Mouse (Mus musculus) neutrophil, adult 5-6 weeks (primary cell): ENCODE results near the gene Gpatch8. TPM values are rescaled to one million over a fixed set of nuclear protein-coding genes. Genes with fewer than 3 reads are reported as not detected.
A peak's percentile ranks its signal among the peaks of the same experiment; 100 is the strongest.

Experiments used
- ATAC-seq: fragments of 151-379, 151-347 bp; 2 replicates; pipeline ENCODE4 v1.8.0; 2017; ENCODE audit warnings: mild to moderate bottlenecking, moderate TSS enrichment; ENCODE audit not compliant: insufficient number of reproducible peaks, poor library complexity, low FRiP score, severe bottlenecking; ENCODE audit errors: extremely low read depth
- total RNA-seq: library from RNA; stranded (forward); fragments of 200-1000 nt; gene quantifications from 2 replicates; pipeline ENCODE4 v1.2.3, GENCODE M21; 2017

Gpatch8 gene
- total RNA-seq, 1 experiment from 2014 or later = 56.9 TPM

DNA sequence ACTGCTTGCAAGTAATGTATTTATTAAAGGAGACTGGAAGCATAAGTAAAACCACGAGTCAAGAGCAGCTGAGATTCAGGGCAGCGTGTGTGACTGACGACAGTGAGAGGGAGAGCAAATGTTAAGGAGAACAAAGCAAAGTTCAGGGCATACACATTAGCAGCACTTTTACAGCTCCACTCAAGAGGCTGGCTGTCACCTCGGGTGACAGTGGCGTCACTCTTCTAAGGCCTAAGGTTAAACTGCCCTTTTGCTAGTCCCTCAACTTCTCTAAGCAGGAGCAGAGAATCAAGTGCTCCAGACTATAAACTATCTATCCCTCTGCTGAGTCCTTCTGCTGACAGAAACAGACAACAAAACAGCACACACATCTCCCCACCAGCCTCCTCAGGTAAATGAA is 24.8 kb downstream of the Gpatch8 start:
- ATAC-seq = no peak

DNA sequence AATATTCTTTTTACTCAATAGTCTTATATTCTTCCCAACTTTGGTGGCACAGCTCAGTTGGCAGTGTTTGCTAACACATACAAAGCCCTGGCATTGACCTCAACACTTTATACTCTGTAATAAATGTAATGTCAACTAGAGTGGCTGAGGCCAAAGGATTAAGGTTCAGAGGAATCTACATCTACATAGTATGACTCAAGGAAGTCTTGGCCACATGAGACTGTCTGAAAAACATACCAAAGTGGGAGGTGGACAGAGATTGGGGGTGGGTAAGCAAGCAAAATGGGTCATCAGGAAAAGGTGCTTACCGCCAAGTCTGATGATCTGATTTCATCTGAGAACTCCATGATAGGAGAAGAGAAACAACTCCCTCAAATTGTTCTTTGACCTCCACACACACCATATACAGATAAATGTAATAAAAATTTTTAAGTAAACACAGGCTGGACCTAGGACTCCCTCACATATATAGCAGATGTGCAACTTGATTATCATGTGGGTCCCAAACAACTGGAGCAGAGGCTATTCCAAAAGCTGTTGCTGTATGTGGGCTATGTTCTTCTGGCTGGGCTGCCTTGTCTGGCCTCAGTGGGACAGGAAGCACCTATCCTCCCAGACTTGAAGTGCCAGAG is 41.3 kb downstream of the Gpatch8 start:
- no peak for ATAC-seq

DNA sequence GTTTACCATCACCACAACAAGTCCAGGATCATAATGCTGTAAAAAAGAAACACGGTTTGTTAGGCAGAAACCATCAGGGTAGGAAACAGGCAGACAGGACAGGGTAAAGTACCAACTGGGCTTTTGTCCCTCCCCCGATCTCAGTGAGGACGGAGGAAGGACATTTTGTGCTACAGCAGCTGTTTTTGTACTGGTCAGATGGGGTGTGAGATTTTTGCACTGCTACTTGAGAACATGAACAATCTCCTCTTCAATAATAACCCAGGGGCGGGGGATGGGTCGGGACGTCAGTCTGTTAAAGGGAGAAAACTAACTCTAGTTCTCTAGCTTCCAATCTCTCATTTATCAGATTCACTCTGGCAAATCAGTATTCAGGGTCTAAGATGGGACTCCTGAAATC is 46.0 kb downstream of the Gpatch8 start:
- no peak for ATAC-seq

DNA sequence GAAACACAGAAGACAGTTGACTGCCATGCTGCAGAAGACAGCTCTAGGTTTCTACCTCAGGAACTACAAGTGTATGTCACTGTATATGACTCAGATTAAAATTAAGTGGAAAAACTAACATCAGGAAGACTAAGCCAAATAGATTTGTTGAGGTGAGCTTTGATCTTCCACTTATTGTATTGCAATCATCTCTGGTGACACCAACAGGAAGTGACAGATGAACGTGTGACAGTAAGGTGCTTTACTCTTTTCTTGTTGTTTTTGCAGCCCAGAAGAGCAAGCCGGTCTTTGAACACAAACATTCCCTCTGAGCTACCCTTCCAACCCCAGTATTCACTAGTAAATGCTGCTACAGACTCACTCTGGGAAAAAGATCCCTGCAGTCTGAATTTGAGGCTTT is 59.5 kb downstream of the Gpatch8 start:
- no peak for ATAC-seq

DNA sequence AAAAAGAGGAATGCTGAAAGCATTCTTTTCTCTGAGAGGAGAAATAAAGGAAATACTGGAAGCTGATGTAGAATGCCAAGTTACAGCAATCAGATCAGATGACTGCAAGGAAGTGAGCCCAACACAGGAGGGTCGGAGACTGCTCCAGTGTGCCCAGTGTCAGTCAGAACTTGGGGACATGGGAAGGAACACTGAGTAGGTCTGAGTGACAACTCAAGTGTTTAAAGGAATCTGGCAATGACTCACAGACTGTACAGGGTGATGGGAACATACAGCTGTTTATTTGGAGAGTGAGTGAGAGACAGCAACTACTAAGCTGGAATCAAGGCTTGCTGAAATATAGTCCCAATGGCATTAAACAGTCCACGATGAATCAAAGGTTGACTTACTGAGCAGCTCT is 60.0 kb downstream of the Gpatch8 start:
- ATAC-seq = no peak

DNA sequence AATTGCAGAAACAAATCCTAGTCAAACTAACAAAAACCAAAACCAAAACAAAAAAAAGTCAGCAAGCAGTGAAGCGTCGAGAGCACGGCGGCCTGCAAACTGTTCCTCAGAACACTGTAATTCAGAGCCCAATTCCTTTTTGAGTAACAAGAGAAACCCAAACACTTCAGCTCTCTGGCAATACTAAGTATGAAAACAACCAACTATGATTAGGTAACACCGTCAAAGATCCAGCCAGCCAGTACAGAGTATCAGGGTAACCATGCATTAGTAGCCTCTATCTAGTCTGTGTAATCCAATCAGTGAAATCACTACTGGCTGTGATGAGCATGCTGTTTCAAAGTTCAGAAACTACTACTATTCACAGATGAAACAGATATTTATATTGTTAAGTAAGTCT is 60.5 kb downstream of the Gpatch8 start:
- no peak for ATAC-seq

DNA sequence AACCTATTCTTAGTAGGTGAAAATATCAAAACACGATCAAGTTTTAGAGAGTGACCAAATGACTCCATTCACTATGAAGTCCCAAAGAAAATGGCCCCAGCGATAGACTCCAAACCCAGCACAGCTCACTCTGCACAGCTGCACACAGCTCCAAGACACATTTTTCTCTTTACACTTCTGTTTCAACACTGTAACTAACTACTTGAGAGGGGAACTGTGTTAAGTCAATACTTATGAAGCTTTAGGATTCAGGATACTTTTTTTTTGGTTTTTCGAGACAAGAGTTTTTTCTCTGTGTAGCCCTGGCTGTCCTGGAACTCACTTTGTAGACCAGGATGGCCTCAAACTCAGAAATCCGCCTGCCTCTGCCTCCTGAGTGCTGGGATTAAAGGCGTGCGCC is 61.1 kb downstream of the Gpatch8 start:
- no peak for ATAC-seq

DNA sequence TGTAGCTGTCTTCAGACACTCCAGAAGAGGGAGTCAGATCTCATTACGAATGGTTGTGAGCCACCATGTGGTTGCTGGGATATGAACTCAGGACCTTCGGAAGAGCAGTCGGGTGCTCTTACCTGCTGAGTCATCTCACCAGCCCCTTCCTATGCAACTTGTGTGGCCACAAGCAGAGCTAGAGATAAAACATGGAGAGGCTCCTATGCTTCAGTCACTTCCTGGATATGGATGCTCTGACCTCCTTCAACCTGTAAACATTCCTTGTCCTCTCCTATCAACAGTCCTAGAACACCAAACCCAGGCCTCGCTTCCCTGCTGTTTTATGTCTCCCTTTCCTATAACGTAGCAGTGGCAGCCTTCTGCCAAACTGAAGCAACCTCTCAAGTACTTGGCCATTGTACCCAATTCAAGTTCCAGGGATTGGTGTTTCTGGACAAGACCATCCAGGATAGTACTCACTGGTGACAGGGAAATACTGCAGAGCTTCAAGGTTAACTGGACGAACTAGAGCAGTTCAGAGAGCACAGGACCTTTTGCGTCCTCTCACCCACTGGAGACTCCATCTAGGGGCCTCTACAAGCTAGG is 62.0 kb downstream of the Gpatch8 start:
- ATAC-seq = no peak

DNA sequence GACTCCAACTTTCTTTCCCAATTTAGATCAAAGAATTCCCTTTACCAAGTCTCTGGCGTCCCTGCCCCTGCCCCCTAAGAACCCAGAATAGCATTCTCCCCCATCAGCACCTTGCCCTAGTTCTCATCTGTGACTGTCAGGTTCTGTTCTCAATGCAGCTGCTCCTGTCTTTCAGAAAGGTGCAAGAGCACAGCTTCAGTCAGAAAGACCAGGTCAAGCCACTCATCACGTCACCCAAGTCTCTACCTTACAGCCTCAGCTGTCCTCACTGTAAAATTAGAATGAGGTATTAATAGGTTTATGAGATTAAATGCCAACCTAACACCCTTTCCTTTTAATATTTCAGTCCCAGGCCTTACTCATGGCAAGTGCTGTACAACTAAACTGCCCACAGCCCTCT is 63.0 kb downstream of the Gpatch8 start:
- no peak for ATAC-seq

DNA sequence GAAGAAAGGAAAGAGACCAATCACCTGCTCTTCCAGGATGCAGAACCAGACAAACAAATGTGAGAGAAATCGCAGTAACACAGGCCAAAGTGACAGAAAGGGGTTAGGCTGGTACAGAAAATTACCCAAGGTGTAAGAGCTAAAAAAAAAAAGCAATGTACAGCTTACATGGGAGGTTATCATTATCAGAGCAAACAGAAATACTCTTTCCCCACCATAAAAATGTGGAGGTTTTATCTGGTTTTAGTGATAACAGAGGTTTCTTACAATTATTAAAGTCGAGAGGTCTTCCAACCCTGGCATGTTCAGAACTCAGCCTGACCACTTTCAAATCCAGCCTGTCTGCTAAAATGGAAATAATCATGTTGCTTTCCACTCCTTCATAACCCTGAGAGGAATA is 68.3 kb downstream of the Gpatch8 start:
- no peak for ATAC-seq

DNA sequence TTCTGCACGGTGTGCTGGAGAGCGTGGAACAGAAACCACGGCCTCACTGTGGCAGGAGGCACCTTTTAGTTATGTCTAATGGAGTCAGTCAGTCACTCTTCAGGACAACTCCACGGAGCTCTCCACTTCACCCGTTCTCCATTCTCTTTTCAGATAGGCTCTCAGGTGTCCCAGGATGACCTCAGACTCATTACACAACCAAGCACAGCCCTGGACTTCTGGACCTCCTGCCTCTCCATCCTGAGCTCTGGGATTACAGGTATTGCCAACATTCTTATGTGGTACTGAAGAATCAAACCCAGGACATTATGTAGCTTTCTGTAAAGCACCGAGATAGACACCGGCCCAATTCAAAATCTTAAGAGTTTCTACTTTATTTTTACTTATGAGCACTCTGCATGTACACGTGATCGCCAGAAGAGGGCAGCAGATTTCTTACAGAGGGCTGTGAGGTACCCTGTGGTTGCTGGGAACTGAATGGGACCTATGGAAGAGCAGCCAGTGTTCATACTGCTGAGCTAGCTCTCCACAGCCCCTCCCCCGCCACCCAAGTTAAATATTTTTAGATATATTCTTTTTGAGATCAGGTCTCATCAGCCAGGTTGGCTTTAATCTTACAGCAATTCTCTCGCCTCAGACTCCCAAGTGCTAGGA is 69.3 kb downstream of the Gpatch8 start:
- no peak for ATAC-seq

DNA sequence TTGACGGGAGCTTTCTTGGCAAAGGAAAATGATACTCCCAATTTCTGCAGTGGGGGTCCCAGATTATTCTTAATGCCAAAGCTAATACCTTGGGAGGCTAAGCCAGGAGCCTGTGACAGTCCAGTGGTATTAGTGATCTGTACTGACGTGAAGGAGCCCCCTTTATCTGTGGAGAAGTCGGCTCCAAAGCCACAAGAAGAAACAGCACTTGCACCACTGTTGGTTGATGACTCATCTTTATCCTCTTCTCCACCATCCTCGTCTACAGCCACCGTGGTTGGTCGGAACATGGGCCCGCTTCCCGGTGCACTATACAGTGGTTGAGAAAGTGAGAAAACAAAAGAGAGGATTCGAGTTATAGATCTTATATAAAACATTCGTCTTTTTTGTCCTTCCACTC is 74.4 kb downstream of the Gpatch8 start:
- no peak for ATAC-seq

DNA sequence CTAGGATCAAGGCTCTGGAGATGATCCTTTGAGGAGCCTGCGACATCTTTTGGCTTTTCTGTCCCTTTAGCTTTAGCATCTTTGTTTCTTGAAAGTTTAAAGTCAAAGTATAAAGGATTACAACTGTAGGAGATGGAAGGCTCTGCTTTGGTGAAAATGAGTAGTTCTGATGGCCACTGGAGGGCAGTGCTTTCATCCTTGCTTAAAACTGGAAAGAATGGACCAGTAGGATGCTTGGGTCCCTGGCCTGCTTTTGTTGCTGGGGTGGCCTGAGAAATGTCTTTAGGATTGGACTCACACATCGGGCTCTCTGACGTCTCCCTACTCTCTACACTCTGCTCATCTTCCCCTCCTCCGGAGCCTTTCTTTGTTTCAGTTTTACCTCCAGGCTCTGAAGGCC is 75.3 kb downstream of the Gpatch8 start:
- no peak for ATAC-seq

DNA sequence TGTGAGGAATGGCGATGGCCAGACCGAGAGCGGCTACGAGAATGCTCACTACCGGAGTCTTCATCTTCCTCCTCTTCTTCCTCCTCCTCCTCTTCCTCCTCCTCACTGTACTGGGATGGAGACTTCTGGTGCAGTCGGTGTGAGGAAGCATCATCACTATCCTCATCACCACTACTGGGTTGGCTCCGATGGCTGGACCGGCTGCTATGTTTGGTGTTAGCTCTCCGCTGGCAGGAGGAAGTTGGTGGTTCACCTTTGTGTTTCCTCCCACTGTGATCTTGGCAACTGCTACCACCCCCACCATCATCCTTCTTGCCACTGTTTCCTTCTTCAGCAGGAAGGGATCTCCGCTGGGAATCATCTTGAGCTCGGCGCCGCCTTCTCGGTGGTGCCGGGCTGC is 76.1 kb downstream of the Gpatch8 start:
- ATAC-seq = no peak

DNA sequence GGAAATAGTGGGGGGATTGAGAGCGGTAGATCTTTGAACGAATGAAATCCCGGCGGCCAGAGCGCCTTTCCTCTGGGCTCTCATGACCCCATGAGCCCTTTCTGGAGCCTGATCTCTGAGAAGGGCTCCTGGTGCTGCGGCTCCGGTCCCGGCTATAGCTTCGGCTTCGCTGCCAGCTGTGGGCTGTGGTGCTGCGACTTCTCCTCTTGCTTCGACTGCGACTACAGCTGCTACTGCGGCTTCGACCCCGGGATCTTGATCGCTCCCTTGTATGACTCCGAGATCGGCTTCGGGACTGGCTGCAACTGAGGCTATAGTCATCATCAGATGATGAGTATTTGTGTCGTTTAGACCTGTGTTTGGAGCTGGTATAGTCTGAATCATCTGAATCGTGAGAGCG is 76.6 kb downstream of the Gpatch8 start:
- no peak for ATAC-seq

DNA sequence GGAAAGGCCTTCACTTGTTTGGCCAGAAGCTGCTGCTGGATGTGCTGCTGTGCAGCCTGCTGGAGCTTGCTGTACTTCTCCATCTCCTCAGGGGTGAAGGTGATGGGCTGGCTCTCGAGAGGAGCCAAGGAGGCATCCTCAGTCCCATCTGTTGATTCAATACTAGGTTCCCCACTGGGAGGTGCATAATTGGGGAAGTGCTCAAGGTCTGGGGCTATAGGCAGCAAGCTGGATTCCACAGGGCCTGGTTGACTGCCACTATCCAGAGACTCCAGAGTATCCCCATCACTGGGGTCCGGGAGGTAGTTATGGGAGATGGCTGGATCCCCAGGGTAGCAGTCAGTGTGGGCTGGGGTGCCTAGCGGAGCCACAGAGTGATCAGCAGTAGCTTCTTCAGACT is 77.5 kb downstream of the Gpatch8 start:
- no peak for ATAC-seq

DNA sequence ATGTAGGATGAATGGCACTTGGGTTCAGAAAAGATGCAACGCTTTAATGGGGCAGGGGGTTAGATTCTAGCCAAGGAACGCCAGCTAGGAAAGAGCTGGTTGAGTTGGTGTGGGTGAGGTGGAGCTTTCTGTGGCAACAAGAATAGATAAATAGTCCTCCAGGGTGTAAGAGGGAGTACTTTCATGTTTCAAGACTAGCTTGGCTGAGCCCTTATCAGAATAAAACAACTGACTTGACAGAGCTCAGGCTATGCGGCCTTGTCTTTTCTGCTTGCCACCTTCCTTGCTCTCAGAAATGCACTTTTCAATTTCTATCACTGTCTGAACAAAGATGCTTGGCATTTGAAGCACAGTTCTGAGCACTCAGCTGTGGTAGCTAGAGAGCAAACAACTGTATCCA is 81.2 kb downstream of the Gpatch8 start:
- no peak for ATAC-seq

DNA sequence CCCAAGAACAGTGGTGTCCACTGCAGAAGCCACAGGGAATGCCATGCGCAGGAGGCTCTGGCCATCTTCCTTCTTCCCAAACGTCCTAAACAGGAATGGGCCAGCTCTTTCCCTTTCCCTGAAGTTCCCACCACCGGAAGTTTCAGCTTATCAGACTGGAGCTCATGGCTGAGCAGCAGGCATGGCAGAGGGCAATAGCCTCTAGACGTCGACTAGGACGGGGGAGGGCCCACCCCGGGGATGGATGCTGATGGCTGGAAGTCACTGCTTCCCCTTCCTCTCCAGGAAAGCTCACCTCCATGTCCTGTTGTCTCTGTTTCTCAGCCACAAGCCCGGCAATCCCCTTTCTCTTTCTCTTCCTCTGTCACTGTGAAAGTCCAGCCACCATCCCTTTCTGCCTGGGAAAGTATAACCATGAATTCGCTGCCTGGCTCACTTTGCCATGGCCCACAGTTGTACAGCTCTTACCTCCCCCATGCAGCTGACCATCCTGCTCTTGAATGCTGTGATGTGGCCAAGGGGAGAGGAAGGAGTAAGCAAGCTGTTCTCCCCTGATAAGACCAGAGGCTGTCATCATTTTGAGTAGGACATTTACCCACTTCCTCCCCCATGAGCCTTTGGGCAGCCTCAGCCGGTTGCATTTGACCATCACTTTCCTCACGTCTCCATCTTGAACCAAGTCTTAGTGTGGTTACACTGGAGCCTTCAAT is 86.4 kb downstream of the Gpatch8 start, which contains the start of gene Itga2b:
TSS of gene Itga2b (minus strand) at position 475 of the 710 bp plus-strand sequence.
- no peak for ATAC-seq

DNA sequence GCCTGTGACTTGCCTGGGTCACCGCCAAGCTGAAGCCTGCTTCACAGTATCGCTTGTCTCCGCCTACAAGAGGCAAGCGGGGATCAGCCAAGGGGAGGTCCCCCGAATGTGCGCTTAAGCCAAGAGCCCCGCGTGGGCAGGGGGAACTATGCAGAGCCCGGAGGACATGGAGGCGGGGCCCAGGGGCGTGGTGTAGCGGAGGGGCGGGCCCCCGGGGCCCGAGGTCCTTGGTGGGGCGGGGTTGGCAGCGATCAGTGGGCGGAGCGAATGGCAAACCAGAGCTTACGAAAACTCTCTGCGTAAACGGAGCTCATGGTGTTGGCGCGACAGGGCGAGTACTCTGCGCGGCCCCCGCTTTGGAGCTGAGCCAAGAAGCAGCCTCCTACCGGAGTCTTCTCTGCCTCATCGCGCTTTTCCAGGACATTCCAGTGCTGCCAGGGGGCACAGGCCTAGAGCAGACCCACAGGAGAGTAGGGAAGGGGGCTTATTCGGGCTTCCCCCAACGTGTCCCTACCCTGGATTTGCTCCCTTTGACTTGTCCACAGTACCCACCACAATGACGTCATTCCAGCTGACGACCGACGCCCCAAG is 89.1 kb downstream of the Gpatch8 start:
- ATAC-seq = peak; percentile 64
